Mouse (Mus musculus) lung, postnatal 0 days (tissue): ENCODE measurements around the gene Ppp1r18. TPM values are rescaled to one million over a fixed set of nuclear protein-coding genes. Genes with fewer than 3 reads are reported as not detected.

Experiments used
- ATAC-seq: fragments of 200-750 bp; cut with Nextera tagmentation; 2 replicates; pipeline ENCODE4 v1.8.0; 2017; ENCODE audit warnings: moderate library complexity
- DNase-seq: peaks from one replicate; pipeline ENCODE4 v3.0.0-alpha.2; 2016; ENCODE audit warnings: low spot score
- H3K27ac ChIP-seq: fragments of 300-500 bp; sonication (generic); 2 replicates; pipeline ENCODE4 v1.5.1; 2014; ENCODE audit warnings: antibody characterized with exemption, mild to moderate bottlenecking, low read length, mixed read lengths
- H3K27me3 ChIP-seq: fragments of 300-500 bp; sonication (generic); replicated peaks from 2 replicates; pipeline ENCODE4 v1.6.1; 2014; ENCODE audit warnings: low read length, mixed read lengths; ENCODE audit not compliant: insufficient read depth
- H3K36me3 ChIP-seq: fragments of 300-500 bp; sonication (generic); 2 replicates; pipeline ENCODE4 v1.6.1; 2014; ENCODE audit warnings: low read length, mixed read lengths; ENCODE audit not compliant: insufficient read depth
- H3K4me1 ChIP-seq: fragments of 300-500 bp; sonication (generic); 2 replicates; pipeline ENCODE4 v1.6.1; 2014; ENCODE audit warnings: antibody characterized with exemption, low read depth, low read length, mixed read lengths; ENCODE audit not compliant: insufficient read depth
- H3K4me2 ChIP-seq: fragments of 300-500 bp; sonication (generic); replicated peaks from 2 replicates; pipeline ENCODE4 v1.6.1; 2014; ENCODE audit warnings: low read depth, mild to moderate bottlenecking, low read length, moderate library complexity, mixed read lengths
- H3K4me3 ChIP-seq: fragments of 300-500 bp; sonication (generic); 2 replicates; pipeline ENCODE4 v1.5.1; 2014; ENCODE audit warnings: low read depth, low read length
- H3K9ac ChIP-seq: fragments of 300-500 bp; sonication (generic); replicated peaks from 2 replicates; pipeline ENCODE4 v1.6.1; 2014; ENCODE audit warnings: low read depth, mild to moderate bottlenecking
- H3K9me3 ChIP-seq: fragments of 300-500 bp; sonication (generic); 2 replicates; pipeline ENCODE4 v1.6.1; 2016; ENCODE audit warnings: low read length, mixed read lengths
- CTCF ChIP-seq: IDR thresholded peaks from 2 replicates; pipeline ENCODE4 v1.5.1; 2016; ENCODE audit warnings: antibody characterized with exemption, mild to moderate bottlenecking
- EP300 ChIP-seq: IDR thresholded peaks from 2 replicates; pipeline ENCODE4 v1.6.1; 2016; ENCODE audit warnings: antibody characterized with exemption, mild to moderate bottlenecking, control low read depth
- WGBS: fragments of 180-500 bp; shearing (Covaris S2); extraction: QIAGEN DNeasy Blood & Tissue Kit; methylation state at CpG from one replicate; pipeline ENCODE4 v1.1.7; 2014; 5-methylcytosine and 5-hydroxymethylcytosine counted together
- polyA plus RNA-seq: library from polyadenylated mRNA; unstranded; fragments of >200 nt; fragmentation: Nextera tagmentation; extraction: Ambion mirVana; gene quantifications from 2 replicates; pipeline ENCODE4 v1.2.1, GENCODE M21; 2015

Ppp1r18 gene
- polyA plus RNA-seq, 1 experiment from 2014 or later, result 25.4 TPM

DNA sequence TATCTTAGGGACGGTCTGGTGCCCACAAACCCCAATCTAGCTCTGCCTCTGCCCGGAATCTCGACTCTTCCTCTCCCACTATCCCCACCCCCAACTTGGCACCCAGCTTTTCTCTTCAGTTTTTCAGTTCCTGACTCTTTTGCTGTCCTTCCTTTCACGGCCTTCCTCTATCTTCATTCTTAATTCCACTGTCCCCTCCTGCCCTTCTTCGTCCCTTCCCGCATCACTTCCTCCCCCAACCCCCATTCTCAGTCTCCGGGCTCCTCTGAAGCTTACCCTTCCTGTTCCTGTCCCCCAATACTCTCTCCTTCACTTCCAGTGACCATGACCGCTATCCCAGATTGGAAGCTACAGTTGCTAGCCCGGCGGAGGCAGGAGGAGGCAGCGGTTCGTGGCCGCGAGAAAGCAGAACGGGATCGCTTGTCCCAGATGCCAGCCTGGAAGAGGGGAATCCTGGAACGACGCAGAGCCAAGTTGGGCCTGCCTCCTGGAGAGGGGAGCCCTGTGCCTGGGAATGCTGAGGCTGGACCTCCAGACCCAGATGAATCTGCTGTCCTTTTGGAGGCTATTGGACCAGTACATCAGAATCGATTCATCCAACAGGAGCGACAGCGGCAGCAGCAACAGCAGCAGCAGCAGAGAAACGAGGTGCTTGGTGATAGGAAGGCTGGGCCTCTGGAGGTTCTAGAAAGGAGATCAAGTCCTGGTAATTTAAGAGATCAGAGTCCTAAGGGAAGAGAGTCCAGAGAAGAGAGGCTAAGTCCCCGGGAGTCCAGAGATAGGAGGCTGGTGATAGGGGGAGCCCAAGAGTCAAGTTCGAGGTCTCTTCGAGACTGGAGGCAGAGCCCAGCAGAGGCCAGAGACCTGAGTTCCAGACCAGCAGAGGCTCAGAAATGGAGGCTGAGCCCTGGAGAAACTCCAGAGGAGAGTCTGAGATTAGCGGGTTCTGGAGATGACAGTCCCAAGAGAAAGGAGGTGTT lies 1.8 kb downstream of the Ppp1r18 start:
- TF ChIP-seq CTCF (peak; percentile 50), EP300 (no peak)
- peak; percentile 41 for DNase-seq
- peak overlapping the region; percentile 90 for H3K27ac ChIP-seq
- peak overlapping the region; percentile 68 for H3K9ac ChIP-seq
- no peaks in the 10 kb centered on the region for H3K27me3 ChIP-seq
- 7% methylated on average over 26 of the region's 26 CpGs for WGBS
- H3K4me2 ChIP-seq, result peak overlapping the region; percentile 88
- no peak for ATAC-seq
- H3K9me3 ChIP-seq, result no peaks in the 10 kb centered on the region
- no peaks in the 10 kb centered on the region for H3K36me3 ChIP-seq
- H3K4me3 ChIP-seq, result peak overlapping the region; percentile 51
- peaks cover 2% of the 10 kb centered on the region; the same call in 1 of the 2 replicates for H3K4me1 ChIP-seq

- no peaks in the 10 kb centered on the region for H3K27me3 ChIP-seq
- WGBS, result 21% methylated on average over 16 of the region's 17 CpGs
- peak overlapping the region; percentile 88 for H3K4me2 ChIP-seq
- peaks cover 2% of the 10 kb centered on the region; the same call in 1 of the 2 replicates for H3K4me1 ChIP-seq
- peak overlapping the region; percentile 90 for H3K27ac ChIP-seq
- TF ChIP-seq EP300 (no peak), CTCF (no peak; the same call in 1 of the 2 replicates)
- no peaks in the 10 kb centered on the region for H3K36me3 ChIP-seq
- peak; percentile 46 for DNase-seq
- H3K9me3 ChIP-seq, result no peaks in the 10 kb centered on the region
- ATAC-seq, result no peak
- peak overlapping the region; percentile 51 for H3K4me3 ChIP-seq
- H3K9ac ChIP-seq, result peak overlapping the region; percentile 68
Observed at GRCm38 (mm10) chr17:35868165-35868820, 2.9 kb downstream of the Ppp1r18 start.

DNA sequence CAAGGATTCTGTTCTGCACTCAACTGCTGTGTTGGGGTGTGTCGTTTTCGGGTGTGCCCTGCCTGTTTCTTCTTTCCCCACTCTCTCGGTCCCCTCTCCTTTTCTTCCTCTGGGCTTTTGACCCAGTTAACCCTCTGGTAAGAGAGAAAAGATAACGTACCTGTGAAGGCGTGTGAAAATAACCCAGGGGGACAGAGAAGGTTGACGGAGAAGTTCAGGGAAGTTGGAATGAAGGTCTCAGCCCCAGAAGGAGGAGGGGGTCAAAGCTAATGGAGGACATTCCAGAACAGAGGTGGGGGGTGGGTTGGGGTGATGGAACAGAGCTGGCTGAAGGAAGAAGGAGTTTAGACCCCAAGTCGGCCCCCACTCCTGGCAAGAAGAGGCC lies 3.6 kb downstream of the Ppp1r18 start:
- H3K27me3 ChIP-seq, result no peaks in the 10 kb centered on the region
- H3K9me3 ChIP-seq, result no peaks in the 10 kb centered on the region
- peak overlapping the region; percentile 90 for H3K27ac ChIP-seq
- WGBS, result 6% methylated on average over 7 of the region's 7 CpGs
- TF ChIP-seq EP300 (no peak), CTCF (no peak)
- ATAC-seq (no peak), DNase-seq (no peak)
- H3K4me2 ChIP-seq, result peak overlapping the region; percentile 88
- H3K4me3 ChIP-seq, result peak overlapping the region; percentile 51
- peak overlapping the region; percentile 68 for H3K9ac ChIP-seq
- no peaks in the 10 kb centered on the region for H3K36me3 ChIP-seq
- H3K4me1 ChIP-seq, result peaks cover 5% of the 10 kb centered on the region

GRCm38 (mm10) chr17:35869346-35870067 lies 4.1 kb downstream of the Ppp1r18 start:
- ATAC-seq (peak; percentile 21), DNase-seq (peak; percentile 76)
- H3K36me3 ChIP-seq, result no peaks in the 10 kb centered on the region
- peak overlapping the region; percentile 90 for H3K27ac ChIP-seq
- H3K4me2 ChIP-seq, result peak overlapping the region; percentile 88
- peaks cover 5% of the 10 kb centered on the region for H3K4me1 ChIP-seq
- peak overlapping the region; percentile 51 for H3K4me3 ChIP-seq
- no peaks in the 10 kb centered on the region for H3K27me3 ChIP-seq
- WGBS, result under 1% methylated on average over 7 of the region's 7 CpGs
- TF ChIP-seq CTCF (no peak), EP300 (peak; percentile 9; the same call in 1 of the 2 replicates)
- H3K9ac ChIP-seq, result peak overlapping the region; percentile 68
- no peaks in the 10 kb centered on the region for H3K9me3 ChIP-seq

DNA sequence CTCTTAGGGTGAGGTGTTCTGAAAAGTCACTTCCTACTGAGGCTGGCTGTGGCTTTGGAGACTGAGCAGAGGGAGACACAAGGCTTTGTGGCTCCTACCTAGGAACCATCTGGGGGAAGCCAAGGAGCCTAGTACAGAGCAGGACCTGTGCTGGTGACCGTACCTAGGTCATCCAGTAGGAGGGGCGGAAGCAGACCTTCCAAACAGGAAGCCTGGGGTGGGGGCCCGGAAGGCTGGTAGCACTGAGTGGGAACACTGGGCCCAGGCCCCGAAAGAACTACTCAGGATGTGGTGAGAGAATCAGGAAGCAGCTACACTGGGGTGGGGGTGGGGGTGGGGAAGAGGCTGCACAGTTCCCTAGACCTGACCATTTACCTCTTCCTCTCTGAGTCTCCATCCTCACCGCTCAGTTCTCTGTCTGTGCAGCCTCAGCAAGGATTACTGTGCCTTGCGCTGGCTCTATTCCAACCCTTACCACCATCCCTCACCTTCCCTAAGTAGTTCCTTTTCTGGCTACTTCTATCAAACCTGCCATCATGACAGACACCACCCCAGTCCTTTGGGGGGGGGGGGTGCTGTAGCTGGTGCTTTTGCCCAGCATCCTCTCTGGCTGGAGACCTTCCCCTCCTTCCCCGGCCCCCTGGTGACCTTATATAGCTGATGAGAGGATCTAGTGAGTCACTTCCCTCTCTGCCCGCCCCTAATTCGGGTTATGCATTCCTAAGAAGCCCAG lies 4.9 kb downstream of the Ppp1r18 start:
- Histone ChIP-seq H3K27ac (peak overlapping the region; percentile 90), H3K9ac (peak overlapping the region; percentile 38; the same call in 1 of the 2 replicates), H3K4me3 (peak overlapping the region; percentile 51), H3K27me3 (no peaks in the 10 kb centered on the region), H3K9me3 (no peaks in the 10 kb centered on the region), H3K36me3 (no peaks in the 10 kb centered on the region), H3K4me1 (peaks cover 2% of the 10 kb centered on the region; the same call in 1 of the 2 replicates), H3K4me2 (peak overlapping the region; percentile 88)
- ATAC-seq (peak; percentile 72), DNase-seq (peak; percentile 83)
- TF ChIP-seq EP300 (peak; percentile 47), CTCF (peak; percentile 11; the same call in 1 of the 2 replicates)
- 21% methylated on average over 9 of the region's 9 CpGs for WGBS
